Mouse (Mus musculus) neural tube, embryonic 14.5 days (tissue): Measurements from ENCODE around the gene Isoc2b. TPM values are rescaled to one million over a fixed set of nuclear protein-coding genes. Genes with fewer than 3 reads are reported as not detected.

Experiments
- ATAC-seq: fragments of 200-750 bp; cut with Nextera tagmentation; 2 replicates; pipeline ENCODE4 v1.8.0; 2017; ENCODE audit warnings: low read depth, mild to moderate bottlenecking, moderate TSS enrichment, moderate library complexity
- H3K27ac ChIP-seq: fragments of 300-500 bp; sonication (generic); 2 replicates; pipeline ENCODE4 v1.5.1; 2014; ENCODE audit warnings: low read depth, mild to moderate bottlenecking, control low read depth, low read length, moderate library complexity, mixed read lengths
- H3K27me3 ChIP-seq: fragments of 300-500 bp; sonication (generic); 2 replicates; pipeline ENCODE4 v1.6.1; 2014; ENCODE audit warnings: low read length; ENCODE audit not compliant: control insufficient read depth, insufficient read depth
- H3K36me3 ChIP-seq: fragments of 300-500 bp; sonication (generic); 2 replicates; pipeline ENCODE4 v1.6.1; 2014; ENCODE audit warnings: low read length, mixed read lengths; ENCODE audit not compliant: control insufficient read depth, insufficient read depth
- H3K4me1 ChIP-seq: fragments of 300-500 bp; sonication (generic); 2 replicates; pipeline ENCODE4 v1.6.1; 2014; ENCODE audit warnings: low read length; ENCODE audit not compliant: control insufficient read depth, insufficient read depth
- H3K4me2 ChIP-seq: fragments of 300-500 bp; sonication (generic); 2 replicates; pipeline ENCODE4 v1.6.1; 2014; ENCODE audit warnings: mild to moderate bottlenecking, low read depth, low read length, control low read depth
- H3K4me3 ChIP-seq: fragments of 300-500 bp; sonication (generic); 2 replicates; pipeline ENCODE4 v1.5.1; 2014; ENCODE audit warnings: low read depth, low read length, control low read depth, mixed read lengths
- H3K9ac ChIP-seq: fragments of 300-500 bp; sonication (generic); replicated peaks from 2 replicates; pipeline ENCODE4 v1.6.1; 2014; ENCODE audit warnings: low read depth, mild to moderate bottlenecking, control low read depth, low read length, mixed read lengths
- H3K9me3 ChIP-seq: fragments of 300-500 bp; sonication (generic); 2 replicates; pipeline ENCODE4 v1.6.1; 2016; ENCODE audit warnings: low read length; ENCODE audit not compliant: control insufficient read depth
- WGBS: fragments of 180-500 bp; shearing (Covaris S2); extraction: QIAGEN DNeasy Blood & Tissue Kit; methylation state at CpG from one replicate; pipeline ENCODE4 v1.1.7; 2014; 5-methylcytosine and 5-hydroxymethylcytosine counted together
- polyA plus RNA-seq: library from polyadenylated mRNA; unstranded; fragments of >200 nt; fragmentation: Nextera tagmentation; extraction: Ambion mirVana; gene quantifications from 2 replicates; pipeline ENCODE4 v1.2.1, GENCODE M21; 2014

Gene Isoc2b
- 3.2 and 3.9 TPM in 2 replicates for polyA plus RNA-seq

DNA sequence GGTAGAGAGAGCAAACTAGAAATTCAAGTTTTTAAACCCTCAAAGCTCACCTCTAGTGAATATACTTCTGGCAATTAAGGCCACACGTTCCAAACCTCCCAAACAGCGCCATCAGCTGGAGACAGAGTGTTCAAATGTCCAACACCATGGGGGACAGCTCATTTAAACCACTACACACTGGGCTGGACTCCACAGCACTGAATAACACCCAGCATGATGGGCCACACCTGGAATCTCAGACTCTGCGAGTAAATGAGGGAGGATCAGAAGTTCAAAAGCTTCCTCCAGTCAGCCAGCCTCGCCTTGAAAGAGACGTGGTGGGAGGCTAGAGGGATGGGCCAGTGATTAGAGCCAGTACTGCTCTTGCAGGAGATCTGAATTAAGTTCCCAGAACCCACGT is at the start of gene Isoc2b:
Gene Isoc2b (minus strand): TSS at position 126 of the 400 bp plus-strand sequence.
- Histone ChIP-seq H3K27ac (no peak within 1 kb of the TSS), H3K27me3 (no peaks in the 10 kb centered on the region), H3K9me3 (no peaks in the 10 kb centered on the region), H3K4me2 (no peak within 1 kb of the TSS), H3K4me3 (no peak within 1 kb of the TSS), H3K36me3 (no peaks in the 10 kb centered on the region), H3K9ac (no peak within 1 kb of the TSS), H3K4me1 (no peaks in the 10 kb centered on the region)
- no peak for ATAC-seq
- WGBS: 49% methylated on average over 6 of the region's 6 CpGs

DNA sequence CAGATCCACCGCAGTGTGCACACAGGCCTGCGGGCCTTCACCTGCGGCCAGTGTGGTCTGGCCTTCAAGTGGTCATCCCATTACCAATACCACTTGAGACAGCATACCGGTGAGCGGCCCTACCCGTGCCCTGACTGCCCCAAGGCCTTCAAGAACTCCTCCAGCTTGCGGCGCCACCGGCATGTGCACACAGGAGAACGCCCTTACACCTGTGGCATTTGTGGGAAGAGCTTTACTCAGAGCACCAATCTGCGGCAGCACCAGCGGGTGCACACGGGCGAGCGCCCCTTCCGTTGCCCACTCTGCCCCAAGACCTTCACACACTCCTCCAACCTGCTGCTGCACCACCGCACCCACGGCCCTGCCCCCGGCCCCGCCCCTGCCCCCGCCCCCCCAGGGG is 49.0 kb upstream of the Isoc2b start:
- Histone ChIP-seq H3K27ac (no peak overlapping the region), H3K4me1 (peaks cover 32% of the 10 kb centered on the region), H3K9ac (no peak overlapping the region), H3K9me3 (no peaks in the 10 kb centered on the region), H3K36me3 (peaks cover 21% of the 10 kb centered on the region), H3K4me3 (no peak overlapping the region), H3K27me3 (no peaks in the 10 kb centered on the region), H3K4me2 (no peak overlapping the region)
- ATAC-seq: no peak
- WGBS: 90% methylated on average over 18 of the region's 21 CpGs

DNA sequence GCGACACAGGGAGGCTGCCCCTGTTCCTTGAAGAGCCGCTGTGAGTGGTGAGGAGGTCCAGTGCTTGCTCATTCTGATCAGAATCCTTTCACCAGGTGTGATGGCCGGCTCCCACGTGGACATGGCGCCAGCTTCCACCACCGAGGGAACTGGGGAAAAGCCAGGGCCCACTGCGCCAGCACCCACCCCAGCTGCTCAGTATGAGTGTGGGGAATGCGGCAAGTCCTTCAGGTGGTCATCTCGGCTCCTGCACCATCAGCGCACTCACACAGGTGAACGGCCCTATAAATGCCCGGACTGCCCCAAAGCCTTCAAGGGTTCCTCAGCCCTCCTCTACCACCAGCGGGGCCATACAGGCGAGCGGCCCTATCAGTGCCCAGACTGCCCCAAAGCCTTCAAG is 48.6 kb upstream of the Isoc2b start:
- H3K27ac ChIP-seq: no peak overlapping the region
- H3K4me3 ChIP-seq: no peak overlapping the region
- H3K4me2 ChIP-seq: no peak overlapping the region
- ATAC-seq: no peak
- no peaks in the 10 kb centered on the region for H3K27me3 ChIP-seq
- H3K36me3 ChIP-seq: peaks cover 21% of the 10 kb centered on the region
- no peak overlapping the region for H3K9ac ChIP-seq
- 98% methylated on average over 15 of the region's 15 CpGs for WGBS
- H3K9me3 ChIP-seq: no peaks in the 10 kb centered on the region
- H3K4me1 ChIP-seq: peaks cover 28% of the 10 kb centered on the region

DNA sequence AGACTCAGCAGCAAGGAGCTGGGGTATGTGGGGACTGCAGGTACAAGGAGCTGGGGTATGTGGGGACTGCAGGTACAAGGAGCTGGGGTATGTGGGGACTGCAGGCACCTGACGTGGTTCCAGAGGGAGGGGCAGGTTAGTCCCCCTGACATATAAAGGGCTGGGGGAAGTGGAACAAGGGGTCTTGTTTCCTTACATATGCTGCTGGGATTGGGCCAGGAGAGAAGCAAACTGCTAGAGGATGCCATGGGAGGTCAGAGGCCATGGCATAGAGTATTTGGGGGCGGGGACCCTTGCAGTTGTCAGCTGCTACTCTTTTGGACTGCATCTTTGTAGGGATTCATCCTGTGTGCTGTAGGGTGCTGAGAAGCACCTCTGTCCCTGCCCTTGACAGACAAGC is 47.4 kb upstream of the Isoc2b start:
- Histone ChIP-seq H3K27me3 (no peaks in the 10 kb centered on the region), H3K4me1 (peaks cover 21% of the 10 kb centered on the region), H3K9ac (0 out of 2 replicates have a peak overlapping the region, but pooled peaks have one; percentile 87), H3K9me3 (no peaks in the 10 kb centered on the region), H3K36me3 (peaks cover 21% of the 10 kb centered on the region), H3K4me3 (no peak overlapping the region), H3K27ac (no peak overlapping the region), H3K4me2 (no peak overlapping the region)
- ATAC-seq: no peak
- WGBS: 97% methylated on average over 2 of the region's 2 CpGs

DNA sequence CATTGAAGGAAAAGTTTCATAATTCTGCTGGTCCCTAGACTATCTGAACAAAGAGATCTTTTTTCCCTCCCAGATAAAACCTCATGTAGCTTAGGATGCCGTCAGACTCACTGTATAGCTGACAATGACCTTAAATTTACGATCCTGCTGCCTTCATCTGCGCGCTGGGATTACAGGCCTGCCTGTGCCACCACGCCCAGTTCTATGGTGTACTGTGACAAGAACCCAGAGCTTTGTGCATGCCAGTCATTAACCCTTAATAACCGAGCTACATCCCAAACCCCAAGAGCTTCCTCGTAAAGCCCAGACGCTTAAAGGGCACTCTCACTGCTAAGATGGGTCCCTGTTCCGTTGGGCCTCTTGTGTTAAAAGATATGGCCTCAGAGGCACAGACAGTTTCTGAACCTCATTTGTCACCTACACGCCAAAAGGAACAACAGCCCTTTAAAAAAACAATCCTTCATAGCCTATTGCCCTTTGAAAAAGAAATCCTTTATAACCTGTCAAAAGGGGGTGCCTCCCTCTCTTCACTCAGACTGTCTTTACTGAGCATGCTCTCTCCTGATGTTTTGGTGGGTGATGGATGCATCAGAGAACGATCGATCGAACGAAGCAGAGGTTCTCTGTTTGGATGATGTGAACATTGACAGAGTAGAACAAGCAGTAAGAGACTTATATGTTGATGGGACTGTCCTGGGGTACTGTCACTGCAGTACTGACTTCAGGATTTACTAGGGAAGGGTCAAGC is 45.8 kb upstream of the Isoc2b start:
- H3K4me2 ChIP-seq: peak overlapping the region; percentile 86
- peaks cover 20% of the 10 kb centered on the region for H3K36me3 ChIP-seq
- no peaks in the 10 kb centered on the region for H3K9me3 ChIP-seq
- no peaks in the 10 kb centered on the region for H3K27me3 ChIP-seq
- H3K4me1 ChIP-seq: peaks cover 12% of the 10 kb centered on the region
- ATAC-seq: peak; percentile 75
- H3K4me3 ChIP-seq: peak overlapping the region; percentile 69
- H3K27ac ChIP-seq: peak overlapping the region; percentile 99
- peak overlapping the region; percentile 87 for H3K9ac ChIP-seq
- 6% methylated on average over 14 of the region's 14 CpGs for WGBS

DNA sequence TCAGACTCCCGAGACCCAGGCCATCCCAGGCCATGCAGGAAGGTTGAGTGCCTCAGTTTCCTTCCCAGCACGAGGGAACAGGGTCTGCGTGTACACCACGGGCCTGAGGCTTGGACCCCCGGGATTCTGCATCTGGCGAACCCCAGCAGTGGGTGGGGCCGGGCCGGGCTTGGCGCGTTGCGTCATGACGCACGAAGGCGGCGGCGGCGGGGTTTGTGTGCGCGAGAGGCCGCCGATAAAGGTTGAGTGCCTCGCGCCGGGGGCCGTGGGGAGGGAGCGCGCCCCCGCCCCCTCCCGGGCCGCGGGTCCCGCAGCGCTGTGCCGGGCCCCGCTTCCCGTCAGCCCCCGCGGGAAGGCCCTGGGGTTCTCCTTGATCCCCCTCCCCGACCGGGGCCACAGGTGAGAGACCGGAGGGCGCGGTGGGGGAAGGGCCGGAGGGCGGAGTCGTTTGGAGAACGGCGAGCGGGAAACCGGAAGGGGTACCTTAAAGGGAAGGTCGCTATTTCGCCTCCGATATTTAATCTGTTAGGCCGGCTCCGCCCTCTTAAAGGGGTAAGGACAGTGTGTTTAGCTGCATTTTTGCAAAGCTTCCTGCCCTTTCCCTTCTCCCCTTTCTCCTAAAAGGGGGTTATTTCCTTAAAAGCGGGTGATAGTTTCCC is 45.1 kb upstream of the Isoc2b start, which contains the start of gene Zfp628:
Gene Zfp628 (plus strand): TSS at position 211 of the 659 bp plus-strand sequence.
- Histone ChIP-seq H3K36me3 (peaks cover 13% of the 10 kb centered on the region), H3K27ac (peak within 1 kb of the TSS; percentile 99), H3K27me3 (no peaks in the 10 kb centered on the region), H3K9me3 (no peaks in the 10 kb centered on the region), H3K4me3 (peak within 1 kb of the TSS; percentile 69), H3K4me2 (peak within 1 kb of the TSS; percentile 86), H3K4me1 (peaks cover 12% of the 10 kb centered on the region), H3K9ac (peak within 1 kb of the TSS; percentile 87)
- ATAC-seq: peak; percentile 88
- under 1% methylated on average over 44 of the region's 56 CpGs for WGBS

DNA sequence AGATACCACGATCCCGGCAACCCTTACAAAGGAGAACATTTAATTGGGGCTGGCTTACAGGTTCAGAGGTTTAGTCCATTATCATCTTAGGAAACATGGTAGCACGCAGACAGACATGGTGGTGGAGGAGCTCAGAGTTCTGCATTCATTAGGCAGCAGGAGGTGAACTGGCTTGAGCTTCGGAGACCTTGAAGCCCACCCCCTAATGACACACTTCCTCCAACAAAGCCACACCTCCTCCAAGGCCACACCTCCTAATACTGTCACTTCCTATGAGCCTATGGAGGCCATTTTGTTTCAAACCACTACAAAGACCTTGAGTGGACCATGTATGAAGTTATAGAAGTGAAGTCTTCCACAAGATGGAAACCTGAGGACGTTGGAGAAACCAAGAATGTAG is 42.2 kb upstream of the Isoc2b start:
- no peak for ATAC-seq
- WGBS: 64% methylated on average over 5 of the region's 5 CpGs
- Histone ChIP-seq H3K4me2 (no peak overlapping the region), H3K4me3 (no peak overlapping the region), H3K4me1 (peaks cover 12% of the 10 kb centered on the region), H3K27me3 (no peaks in the 10 kb centered on the region), H3K36me3 (no peaks in the 10 kb centered on the region), H3K9me3 (no peaks in the 10 kb centered on the region), H3K27ac (no peak overlapping the region), H3K9ac (no peak overlapping the region)

DNA sequence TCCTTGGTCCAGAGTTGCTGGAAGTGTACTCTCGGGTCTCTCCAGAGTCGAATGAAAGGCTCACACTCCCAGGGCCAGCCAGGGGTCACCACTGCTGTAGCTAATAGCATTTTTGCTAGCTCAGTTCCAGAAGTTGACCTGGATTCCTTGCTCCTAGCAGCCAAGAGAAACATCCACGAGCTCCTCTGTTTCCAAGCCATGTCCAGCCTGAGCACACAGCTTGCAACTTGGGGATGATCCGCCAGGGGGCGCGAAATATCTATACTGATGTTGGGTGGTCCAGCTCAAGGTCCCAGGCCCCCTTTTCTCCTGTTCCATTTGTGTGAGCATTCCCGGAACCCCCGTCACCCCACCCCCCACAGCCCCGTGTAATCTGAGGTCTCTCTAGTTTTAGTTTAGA is 41.5 kb upstream of the Isoc2b start:
- Histone ChIP-seq H3K27me3 (no peaks in the 10 kb centered on the region), H3K9ac (no peak overlapping the region), H3K27ac (no peak overlapping the region), H3K4me1 (peaks cover 6% of the 10 kb centered on the region), H3K4me3 (no peak overlapping the region), H3K36me3 (no peaks in the 10 kb centered on the region), H3K4me2 (no peak overlapping the region), H3K9me3 (no peaks in the 10 kb centered on the region)
- ATAC-seq: no peak
- 47% methylated on average over 9 of the region's 9 CpGs for WGBS

DNA sequence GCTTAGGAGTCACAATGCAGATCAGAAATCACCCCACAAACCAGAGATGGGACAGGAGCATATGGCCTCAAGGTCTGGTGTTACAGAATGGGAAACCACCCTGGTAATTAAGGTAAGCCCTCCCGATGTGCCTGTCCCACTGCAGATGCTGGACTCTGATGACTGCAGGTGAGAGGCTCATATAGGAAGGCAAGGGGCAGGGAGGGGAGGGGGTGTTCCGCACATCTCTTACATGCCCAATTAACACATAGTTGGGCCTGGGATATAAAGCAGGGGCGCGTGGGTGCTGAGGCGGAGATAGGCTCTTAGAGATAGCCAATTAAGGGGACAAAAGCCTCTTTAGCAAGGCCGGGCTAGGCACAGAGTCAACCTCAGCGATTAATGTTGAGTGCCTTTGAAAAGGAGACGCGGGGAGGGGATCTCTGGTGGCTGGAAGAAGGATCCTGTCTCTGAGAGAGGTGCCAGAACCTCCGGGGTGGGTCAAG is 36.5 kb upstream of the Isoc2b start, which contains the start of gene Gm36210:
Gene Gm36210 (minus strand): TSS at position 51 of the 485 bp plus-strand sequence.
- no peak for ATAC-seq
- Histone ChIP-seq H3K9me3 (no peaks in the 10 kb centered on the region), H3K9ac (no peak within 1 kb of the TSS), H3K4me2 (no peak within 1 kb of the TSS), H3K4me1 (no peaks in the 10 kb centered on the region), H3K27ac (no peak within 1 kb of the TSS), H3K4me3 (no peak within 1 kb of the TSS), H3K27me3 (no peaks in the 10 kb centered on the region), H3K36me3 (no peaks in the 10 kb centered on the region)
- WGBS: 27% methylated on average over 9 of the region's 10 CpGs
